Mouse (Mus musculus): ENCODE data around the gene Nin.

DNA sequence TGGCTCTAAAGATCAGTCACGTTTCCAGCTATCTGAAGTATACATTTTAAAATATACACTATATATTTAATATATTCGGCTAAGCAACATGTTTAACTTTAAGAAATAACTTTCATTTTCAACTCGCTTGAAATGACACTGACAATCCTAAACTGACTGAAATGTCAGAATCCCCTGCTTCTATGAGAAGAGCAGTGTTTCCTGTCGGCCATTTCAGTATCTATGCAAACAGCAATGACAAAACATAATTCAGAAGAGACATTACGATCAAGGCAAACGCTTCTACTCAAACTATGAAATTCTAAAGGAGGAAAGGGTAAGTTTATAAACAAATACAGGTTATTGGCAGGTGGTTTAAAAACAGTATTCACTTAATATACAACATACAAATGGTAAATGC is 136.8 kb downstream of the Nin start:
- no peak for TF ChIP-seq POLR2A (IDR thresholded peaks at IDR 0.05; ENCODE audit: insufficient read depth, low read depth, low read length)
- no peak for TF ChIP-seq EP300 (IDR thresholded peaks at IDR 0.05; ENCODE audit: insufficient read depth, low read depth, low read length)

Measured in heart, adult 2 months (tissue).